Mouse (Mus musculus): ENCODE measurements around the gene Trhr2.

The Trhr2 gene

GRCm38 (mm10) chr8:122360696-122361416 is at the start of gene Trhr2:
TSS of gene Trhr2 (minus strand) at chr8:122360746.
- no peak for DNase-seq

DNA sequence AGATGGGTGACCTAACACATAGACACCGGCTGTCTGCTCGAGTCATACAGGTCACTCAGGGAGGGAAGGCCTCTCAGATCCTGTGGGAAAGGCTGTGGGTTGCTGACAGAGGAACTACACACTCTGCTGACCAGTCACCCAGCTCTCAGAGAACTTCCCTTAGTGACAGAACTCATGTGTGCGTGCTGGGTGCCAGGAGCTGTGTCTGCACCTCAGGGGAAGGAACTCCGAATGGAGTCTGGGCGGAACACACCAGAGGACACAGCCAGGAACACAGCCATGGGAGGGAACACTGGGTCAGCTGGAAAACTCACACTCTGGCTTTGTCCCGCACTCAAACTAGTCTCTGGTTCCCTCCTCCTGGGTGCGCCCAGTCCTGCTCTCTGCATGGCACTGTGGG is 47.1 kb upstream of the Trhr2 start:
- no peak for DNase-seq

- no peak for DNase-seq
Measured at GRCm38 (mm10) chr8:122405146-122405805, 44.7 kb upstream of the Trhr2 start.

- no peak for DNase-seq
Measured at GRCm38 (mm10) chr8:122398186-122398585, 37.6 kb upstream of the Trhr2 start.

GRCm38 (mm10) chr8:122395291-122395690 is 34.7 kb upstream of the Trhr2 start:
- DNase-seq: no peak

- no peak for DNase-seq
Measured at GRCm38 (mm10) chr8:122393717-122394116, 33.2 kb upstream of the Trhr2 start.

GRCm38 (mm10) chr8:122390758-122391157 is 30.2 kb upstream of the Trhr2 start:
- no peak for DNase-seq

DNA sequence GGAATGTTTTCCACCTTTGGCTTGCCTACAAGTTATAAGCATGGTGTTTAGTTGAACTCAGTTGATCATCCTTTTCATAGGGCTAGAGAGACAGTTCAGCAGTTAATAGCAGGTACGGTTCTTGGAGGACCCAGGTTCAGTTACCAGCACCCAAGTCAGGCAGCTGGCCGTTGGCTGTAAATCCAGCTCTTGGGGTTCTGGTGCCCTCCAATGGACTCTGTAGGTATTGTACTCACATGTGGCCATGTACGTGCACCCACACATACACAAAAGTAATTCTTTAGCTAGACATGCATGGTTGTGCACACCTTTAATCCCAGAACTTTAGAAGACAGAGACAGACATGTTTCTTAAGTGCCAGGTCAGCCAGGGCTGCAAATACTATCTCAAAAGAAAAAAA is 28.8 kb upstream of the Trhr2 start:
- no peak for DNase-seq

DNA sequence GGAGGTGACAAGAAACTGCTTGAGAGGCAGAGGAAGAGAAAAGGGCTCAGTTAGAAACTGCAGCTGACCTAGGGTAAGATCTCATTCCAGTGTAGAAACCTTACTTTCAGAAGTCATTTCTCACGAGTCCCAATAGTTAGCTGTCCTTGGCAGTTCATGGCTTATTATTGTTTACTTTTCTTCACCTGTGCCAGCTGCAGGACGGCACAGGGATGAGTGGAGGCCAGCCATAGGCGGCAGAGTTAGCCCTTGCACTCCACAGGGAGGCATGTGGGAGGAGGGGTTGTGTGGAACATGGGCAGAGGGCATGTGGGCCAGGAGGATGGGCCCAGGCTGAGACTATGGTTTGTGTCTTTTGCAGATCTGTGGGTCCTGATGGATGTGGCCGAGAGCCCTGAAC is 22.5 kb upstream of the Trhr2 start:
- no peak for DNase-seq

DNA sequence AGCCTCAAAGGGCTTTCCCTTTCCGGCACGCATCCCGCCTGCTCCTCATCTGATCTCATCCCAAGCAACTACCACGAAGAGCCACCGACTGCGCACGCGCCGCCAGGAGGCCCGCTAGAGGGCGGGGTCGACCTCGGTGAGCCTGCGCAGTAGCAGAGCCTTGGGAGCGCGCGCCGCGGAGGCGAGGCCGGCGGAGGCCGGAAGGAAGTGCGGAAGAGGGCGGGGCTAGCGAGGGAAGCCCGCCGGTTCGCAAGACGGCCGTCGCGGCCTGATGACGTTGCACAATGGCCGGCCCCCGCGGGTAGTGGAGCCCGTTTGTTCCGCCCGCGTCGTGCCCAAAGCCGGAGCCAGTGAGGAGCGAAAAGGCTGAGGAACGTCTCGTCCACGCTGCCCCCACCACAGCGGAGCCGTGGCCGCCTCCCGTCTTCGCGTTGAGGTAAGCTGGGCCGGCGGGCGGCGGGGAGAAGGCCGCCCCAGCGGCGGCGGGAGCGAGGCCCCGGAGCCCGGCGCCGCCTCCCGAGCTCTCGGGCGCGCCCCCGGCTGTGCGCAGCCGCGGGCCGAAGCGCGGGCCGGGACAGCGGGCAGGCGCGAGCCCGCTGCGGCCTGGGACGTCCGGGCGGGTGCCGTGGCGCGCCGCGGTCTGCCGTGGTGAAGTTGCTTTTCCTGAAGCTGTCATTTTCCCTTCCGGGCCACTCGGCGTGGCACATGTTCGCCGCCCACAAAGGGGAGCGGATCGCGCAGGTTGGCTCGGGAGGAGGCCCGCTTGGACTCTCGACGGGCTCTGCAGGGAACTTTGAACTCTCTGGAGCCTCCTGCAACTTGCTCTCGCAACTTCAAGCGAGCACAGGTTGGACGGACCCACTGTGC is 16.1 kb upstream of the Trhr2 start, which contains the start of gene Zc3h18:
TSS of gene Zc3h18 (plus strand) at position 245 of the 867 bp plus-strand sequence.
- peak; percentile 100 for DNase-seq

DNA sequence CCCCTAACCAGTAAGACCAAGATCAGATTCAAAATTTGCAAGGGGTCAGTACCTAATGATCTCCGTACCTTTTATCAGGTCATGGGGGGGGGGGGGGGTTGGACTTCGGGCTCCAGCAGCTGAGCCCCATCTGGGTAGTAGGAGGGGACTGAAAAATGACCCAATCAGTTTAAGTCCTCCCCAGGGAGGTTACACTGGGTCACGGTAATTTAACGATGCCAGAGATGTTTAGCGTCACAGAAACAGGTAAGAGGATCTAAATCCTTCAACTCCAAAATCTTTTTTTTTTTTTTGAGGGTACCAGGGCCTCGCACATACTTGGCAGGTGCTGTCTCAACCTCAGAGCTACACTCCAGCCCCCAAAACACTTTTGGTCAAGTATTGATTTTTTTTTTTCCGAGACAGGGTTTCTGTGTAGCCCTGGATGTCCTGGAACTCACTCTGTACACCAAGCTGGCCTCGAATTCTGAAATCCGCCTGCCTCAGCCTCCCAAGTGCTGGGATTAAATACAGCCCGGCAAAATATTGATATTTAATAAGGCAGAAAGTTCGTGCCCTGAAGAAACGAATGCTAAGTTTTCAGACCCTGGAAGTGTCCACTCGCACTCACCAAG is 15.3 kb upstream of the Trhr2 start:
- DNase-seq: no peak

GRCm38 (mm10) chr8:122375320-122375719 is 14.8 kb upstream of the Trhr2 start:
- no peak for DNase-seq

DNA sequence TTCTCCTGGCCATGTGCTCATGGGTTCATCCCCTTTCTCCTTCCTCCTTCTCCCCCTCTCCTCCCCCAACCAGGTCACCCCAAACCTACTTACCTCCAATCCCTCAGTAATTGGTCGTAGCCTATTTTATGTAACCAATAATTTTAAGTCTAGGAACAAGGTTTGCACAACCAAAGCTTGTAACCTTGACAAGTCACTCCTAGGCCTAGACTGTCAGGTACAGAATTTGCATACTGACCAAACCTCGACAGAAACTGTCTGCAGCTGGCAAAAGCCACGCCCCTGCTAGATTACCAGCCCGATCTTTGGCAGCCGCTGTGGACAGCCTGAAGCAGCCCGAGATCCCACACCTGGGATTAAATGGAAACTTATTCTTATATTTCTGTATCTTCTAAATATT is 11.2 kb upstream of the Trhr2 start:
- DNase-seq: no peak

DNA sequence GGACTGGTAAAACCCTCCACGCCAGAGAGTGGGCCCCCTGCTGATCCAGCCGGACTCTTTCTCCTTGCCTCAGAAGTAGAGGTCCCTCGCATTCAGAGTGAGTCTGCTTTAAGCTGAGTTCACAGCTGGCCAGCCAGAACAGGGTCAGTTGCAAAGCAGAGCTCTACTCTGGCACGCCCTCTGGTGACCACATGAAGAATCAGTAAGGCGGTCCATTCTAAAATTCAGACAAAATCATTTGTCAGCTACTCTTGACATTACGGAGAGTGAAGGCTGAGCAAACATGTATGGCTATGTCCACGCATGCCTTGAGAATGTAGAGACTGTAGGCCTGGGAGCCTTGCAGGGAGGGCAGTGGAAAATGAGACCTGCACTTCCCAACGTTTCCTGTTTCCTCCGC is 9.1 kb upstream of the Trhr2 start:
- peak; percentile 77 for DNase-seq

- DNase-seq: no peak
Measured at GRCm38 (mm10) chr8:122368494-122368893, 7.9 kb upstream of the Trhr2 start.

DNA sequence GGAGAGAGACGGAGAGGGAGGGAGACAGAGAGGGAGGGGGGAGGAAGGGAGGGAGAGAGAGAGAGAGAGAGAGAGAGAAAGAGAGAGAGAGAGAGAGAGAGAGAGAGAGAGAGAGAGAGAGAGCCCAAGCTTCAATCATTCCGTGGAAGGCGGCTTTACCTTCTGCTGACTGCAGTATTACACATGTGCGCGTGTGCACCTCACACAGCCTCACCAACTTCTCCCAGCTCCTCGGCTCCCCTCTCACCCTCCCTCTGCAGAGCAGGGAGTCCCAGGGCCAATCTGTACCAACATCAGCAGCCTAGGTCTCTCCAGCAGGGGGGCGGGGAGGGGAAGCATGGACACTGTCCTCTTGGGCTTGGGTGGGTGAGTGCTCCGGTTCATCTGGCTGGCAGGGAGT is 2.4 kb upstream of the Trhr2 start:
- DNase-seq: no peak

GRCm38 (mm10) chr8:122362271-122362670 is 1.7 kb upstream of the Trhr2 start:
- no peak for DNase-seq

DNA sequence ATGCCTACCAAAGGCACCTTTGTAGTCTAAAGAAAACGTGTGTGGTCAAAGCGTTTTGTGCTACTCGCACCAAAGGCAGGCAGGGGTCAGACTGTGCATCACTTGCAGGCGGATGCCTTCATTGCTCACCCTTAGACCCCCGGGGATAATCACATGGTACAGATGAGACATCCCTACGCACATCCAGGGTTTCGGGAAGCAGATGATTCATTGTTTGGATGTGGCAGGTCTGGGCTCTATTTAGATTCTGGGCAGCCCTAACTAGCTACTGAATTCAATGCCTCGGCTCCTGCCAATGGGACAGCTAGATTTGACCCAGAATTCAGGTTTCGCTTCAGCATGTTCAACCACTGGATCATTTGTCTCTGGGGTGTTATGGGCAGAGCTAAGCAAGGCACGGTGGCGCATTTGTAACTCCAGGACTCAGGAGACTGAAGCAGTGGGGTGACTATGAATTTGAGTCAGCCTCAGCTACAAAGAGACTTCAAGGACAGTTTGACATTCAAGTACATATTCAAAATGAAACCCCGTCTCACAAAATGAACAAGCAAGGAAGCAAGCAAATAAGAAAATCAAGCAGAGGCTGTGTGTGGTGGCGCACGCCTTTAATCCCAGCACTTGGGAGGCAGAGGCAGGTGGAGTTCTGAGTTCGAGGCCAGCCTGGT is 1.3 kb downstream of the Trhr2 start:
- no peak for DNase-seq

- no peak for DNase-seq
Measured at GRCm38 (mm10) chr8:122357641-122358040, 2.9 kb downstream of the Trhr2 start.

DNA sequence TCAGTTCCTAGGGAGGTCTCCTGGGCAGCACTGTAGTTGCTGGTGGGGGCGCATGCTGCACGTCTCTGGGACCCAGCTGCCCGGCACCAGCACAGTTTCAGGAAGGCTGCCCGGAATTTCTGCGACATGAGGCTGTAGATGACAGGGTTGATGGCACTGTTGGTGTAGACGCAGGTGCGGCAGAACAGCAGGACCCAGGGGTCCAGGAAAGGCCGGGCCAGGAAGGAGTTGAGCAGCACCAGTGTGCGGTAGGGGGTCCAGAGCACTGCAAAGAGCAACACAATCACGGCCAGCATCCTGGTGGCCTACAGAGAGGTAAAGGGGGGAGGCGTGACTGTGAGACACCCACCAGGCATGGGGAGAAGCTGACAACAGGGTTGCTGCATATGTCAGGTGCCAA is 3.3 kb downstream of the Trhr2 start:
- no peak for DNase-seq

DNA sequence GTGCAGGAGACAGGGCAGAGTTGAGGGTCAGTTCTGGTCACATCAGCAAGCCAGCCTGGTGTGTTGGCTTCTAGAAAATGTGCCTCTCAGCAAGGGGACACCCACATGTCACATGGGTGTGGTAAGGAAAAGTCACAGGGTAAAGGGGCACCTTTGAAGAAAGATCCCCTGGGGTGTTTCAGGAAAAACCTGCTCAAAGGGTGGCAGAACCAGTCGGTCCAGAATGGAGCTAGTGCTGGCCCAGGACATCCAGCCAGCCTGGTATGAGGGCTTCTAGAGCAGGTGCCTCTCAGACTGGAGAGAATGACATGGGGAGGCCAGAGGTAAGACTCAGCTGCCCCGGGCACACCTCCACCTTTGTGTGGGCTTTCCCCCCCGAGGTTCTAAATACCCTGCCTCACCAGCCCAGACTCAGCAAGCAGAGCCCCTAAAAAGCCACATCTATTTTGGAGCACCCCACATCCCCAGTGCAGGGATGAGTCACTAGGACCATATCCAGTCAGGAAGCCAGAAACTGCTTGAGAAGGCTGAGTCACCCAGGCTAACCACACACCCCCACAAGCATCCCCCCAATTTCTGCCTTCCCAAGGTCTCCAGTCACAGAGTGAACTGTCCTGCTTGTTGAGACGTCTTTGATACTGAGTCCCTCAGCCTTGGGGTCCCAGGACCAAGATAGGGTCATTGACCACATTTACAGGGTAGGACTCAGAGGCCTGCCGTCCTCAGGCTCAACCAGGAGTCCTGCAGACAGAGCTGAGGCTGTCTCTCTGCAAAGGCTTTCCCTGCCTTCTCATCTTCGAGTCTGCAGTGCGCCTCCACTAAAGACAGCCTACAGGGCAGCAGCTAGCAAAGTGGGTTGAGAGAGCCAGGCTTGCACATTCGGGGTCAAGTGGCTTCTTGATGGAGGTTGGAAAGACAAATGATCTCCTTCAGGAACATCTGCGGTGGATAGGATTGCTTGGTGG is 4.6 kb downstream of the Trhr2 start:
- DNase-seq: no peak
